Mouse (Mus musculus) forebrain, embryonic 12.5 days (tissue): ENCODE data around the gene Tgfbi. TPM values are rescaled to one million over a fixed set of nuclear protein-coding genes. Genes with fewer than 3 reads are reported as not detected.

Experiments used
- ATAC-seq: fragments of 200-750 bp; cut with Nextera tagmentation; 2 replicates; pipeline ENCODE4 v1.8.0; 2017; ENCODE audit warnings: moderate TSS enrichment; ENCODE audit not compliant: low FRiP score
- H3K27ac ChIP-seq: fragments of 300-500 bp; sonication (generic); 2 replicates; pipeline ENCODE4 v1.5.1; 2016; ENCODE audit warnings: mild to moderate bottlenecking
- H3K27me3 ChIP-seq: fragments of 300-500 bp; sonication (generic); 2 replicates; pipeline ENCODE4 v1.6.1; 2016; ENCODE audit warnings: mild to moderate bottlenecking
- H3K36me3 ChIP-seq: fragments of 300-500 bp; sonication (generic); replicated peaks from 2 replicates; pipeline ENCODE4 v1.6.1; 2016; ENCODE audit warnings: mild to moderate bottlenecking
- H3K4me1 ChIP-seq: fragments of 300-500 bp; sonication (generic); 2 replicates; pipeline ENCODE4 v1.6.1; 2016
- H3K4me2 ChIP-seq: fragments of 300-500 bp; sonication (generic); 2 replicates; pipeline ENCODE4 v1.6.1; 2016; ENCODE audit warnings: mild to moderate bottlenecking, moderate library complexity
- H3K4me3 ChIP-seq: fragments of 300-500 bp; sonication (generic); replicated peaks from 2 replicates; pipeline ENCODE4 v1.5.1; 2016; ENCODE audit warnings: mild to moderate bottlenecking
- H3K9ac ChIP-seq: fragments of 300-500 bp; sonication (generic); 2 replicates; pipeline ENCODE4 v1.6.1; 2016; ENCODE audit warnings: mild to moderate bottlenecking
- H3K9me3 ChIP-seq: fragments of 300-500 bp; sonication (generic); 2 replicates; pipeline ENCODE4 v1.6.1; 2016
- WGBS: fragments of 180-500 bp; shearing (Covaris S2); methylation state at CpG from one replicate; pipeline ENCODE4 v1.1.7; 2016; 5-methylcytosine and 5-hydroxymethylcytosine counted together
- polyA plus RNA-seq: library from polyadenylated mRNA; unstranded; fragments of >200 nt; fragmentation: Nextera tagmentation; extraction: Ambion mirVana; gene quantifications from 2 replicates; pipeline ENCODE4 v1.2.1, GENCODE M21; 2016

Gene Tgfbi
- polyA plus RNA-seq, 1 experiment from 2014 or later, result 24.0 TPM

DNA sequence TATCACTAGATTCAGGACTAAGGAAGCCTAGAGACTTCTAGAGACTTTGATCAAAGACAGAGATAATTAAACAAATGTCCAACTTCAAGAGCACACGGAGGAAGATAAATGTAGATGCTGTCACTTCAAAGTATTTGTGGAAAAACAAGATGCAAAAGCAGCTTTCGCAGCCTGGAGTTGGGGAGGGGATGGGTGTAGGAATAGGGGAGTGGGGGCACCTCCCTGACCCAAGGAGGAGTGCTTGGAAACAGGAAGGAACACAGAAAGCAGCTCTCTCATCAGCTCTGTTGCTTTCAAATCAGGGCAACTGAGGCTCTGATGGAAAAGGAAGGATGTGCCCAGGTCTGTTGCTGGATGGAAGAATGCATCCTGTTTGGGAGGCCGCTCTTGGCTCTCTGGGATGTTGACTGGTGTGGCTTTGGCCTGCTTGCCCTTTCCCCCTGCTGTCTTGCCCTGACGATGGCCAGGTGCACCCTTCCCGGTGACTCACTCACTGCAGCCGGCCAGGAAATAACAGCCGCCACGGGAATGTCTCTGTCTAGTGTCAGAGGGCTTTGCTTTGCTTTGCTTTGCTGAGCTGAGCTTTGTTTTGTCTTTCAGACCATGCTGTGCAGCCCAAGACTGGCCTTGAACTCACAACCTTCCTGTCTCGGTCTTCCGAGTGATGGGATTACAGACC lies 69.6 kb downstream of the Tgfbi start:
- no peak overlapping the region for H3K9ac ChIP-seq
- peaks cover 7% of the 10 kb centered on the region; the same call in 1 of the 2 replicates for H3K4me1 ChIP-seq
- H3K27me3 ChIP-seq, result peaks cover 7% of the 10 kb centered on the region; the same call in 1 of the 2 replicates
- no peak for ATAC-seq
- H3K36me3 ChIP-seq, result no peaks in the 10 kb centered on the region
- H3K4me3 ChIP-seq, result no peak overlapping the region
- WGBS, result 81% methylated on average over 10 of the region's 10 CpGs
- no peak overlapping the region for H3K4me2 ChIP-seq
- no peaks in the 10 kb centered on the region for H3K9me3 ChIP-seq
- no peak overlapping the region for H3K27ac ChIP-seq

DNA sequence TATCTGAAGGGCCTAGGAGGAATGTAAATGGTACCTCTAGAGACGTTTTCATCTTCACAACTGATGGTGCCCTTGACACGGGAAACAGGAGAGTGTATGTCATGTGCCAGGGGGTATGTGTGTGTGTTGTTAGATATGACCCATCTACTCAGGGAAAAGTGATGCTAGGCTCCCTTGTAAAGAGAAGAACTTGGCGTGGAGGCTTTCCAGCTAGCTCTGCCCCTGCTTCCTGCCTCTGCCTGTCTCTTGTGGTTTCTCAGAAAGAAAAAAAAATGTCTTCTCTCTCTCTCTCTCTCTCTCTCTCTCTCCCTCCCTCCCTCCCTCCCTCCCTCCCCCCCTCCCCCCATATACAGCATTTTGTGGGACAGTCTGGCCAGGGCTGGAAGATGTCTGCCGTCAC lies 72.6 kb downstream of the Tgfbi start:
- Histone ChIP-seq H3K27me3 (no peaks in the 10 kb centered on the region), H3K4me3 (no peak overlapping the region), H3K36me3 (no peaks in the 10 kb centered on the region), H3K27ac (no peak overlapping the region), H3K4me1 (peaks cover 7% of the 10 kb centered on the region; the same call in 1 of the 2 replicates), H3K9me3 (no peaks in the 10 kb centered on the region), H3K9ac (no peak overlapping the region), H3K4me2 (no peak overlapping the region)
- ATAC-seq, result no peak
- 79% methylated on average over 4 of the region's 4 CpGs for WGBS

DNA sequence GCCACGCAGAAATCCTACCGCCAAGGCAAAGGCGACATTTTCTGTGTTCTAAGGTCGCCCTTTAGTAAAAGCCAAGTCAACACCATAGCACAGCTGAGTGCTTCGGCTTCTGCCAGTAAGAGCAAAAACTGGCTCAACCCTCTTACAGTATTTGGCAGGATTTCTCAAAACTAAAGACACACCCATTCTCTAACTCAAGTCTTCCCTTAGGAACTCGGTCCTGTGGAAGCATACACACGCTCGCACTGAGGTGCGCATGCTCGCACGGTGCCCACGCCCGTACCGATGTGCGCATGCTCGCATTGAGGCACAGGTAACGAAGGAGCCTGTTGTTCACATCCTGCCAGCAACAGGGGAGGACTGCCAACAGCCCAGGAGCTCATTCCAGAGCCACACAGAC lies 73.0 kb downstream of the Tgfbi start:
- no peak for ATAC-seq
- H3K4me1 ChIP-seq, result peaks cover 7% of the 10 kb centered on the region; the same call in 1 of the 2 replicates
- no peak overlapping the region for H3K4me2 ChIP-seq
- no peak overlapping the region for H3K9ac ChIP-seq
- no peak overlapping the region for H3K4me3 ChIP-seq
- H3K36me3 ChIP-seq, result no peaks in the 10 kb centered on the region
- 88% methylated on average over 17 of the region's 17 CpGs for WGBS
- no peak overlapping the region for H3K27ac ChIP-seq
- H3K27me3 ChIP-seq, result no peaks in the 10 kb centered on the region
- no peaks in the 10 kb centered on the region for H3K9me3 ChIP-seq

DNA sequence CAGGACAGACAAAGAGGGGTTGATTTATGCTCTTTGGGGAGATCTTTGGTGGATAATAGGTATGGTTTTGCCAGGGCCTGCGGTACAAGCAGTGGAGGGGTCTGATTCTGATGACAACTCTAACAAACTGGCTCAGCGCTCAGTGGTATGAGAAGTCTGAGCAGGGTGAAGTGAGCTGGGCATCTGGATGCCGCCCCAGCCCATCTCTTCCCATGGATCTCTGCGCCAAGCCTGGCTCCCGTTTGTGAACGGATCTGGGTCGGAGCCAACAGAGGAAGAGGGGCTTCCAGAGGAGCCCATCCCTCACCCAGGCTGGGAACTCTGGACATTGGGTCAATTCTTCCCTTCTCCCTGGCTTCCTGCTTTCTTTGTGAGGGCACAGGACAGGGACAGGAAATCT lies 74.0 kb downstream of the Tgfbi start:
- H3K4me1 ChIP-seq, result peaks cover 4% of the 10 kb centered on the region; the same call in 1 of the 2 replicates
- no peak for ATAC-seq
- H3K27me3 ChIP-seq, result no peaks in the 10 kb centered on the region
- WGBS, result 94% methylated on average over 7 of the region's 7 CpGs
- no peaks in the 10 kb centered on the region for H3K36me3 ChIP-seq
- no peaks in the 10 kb centered on the region for H3K9me3 ChIP-seq
- no peak overlapping the region for H3K4me2 ChIP-seq
- H3K27ac ChIP-seq, result no peak overlapping the region
- no peak overlapping the region for H3K9ac ChIP-seq
- no peak overlapping the region for H3K4me3 ChIP-seq

Other genes starting within 250 kb of the Tgfbi start
- not detected in 2 replicates for gene Gm3045, start 182.9 kb upstream of the Tgfbi start, polyA plus RNA-seq
- gene Slc25a48, start 171.2 kb upstream of the Tgfbi start, polyA plus RNA-seq, result not detected in 2 replicates
- gene Il9, start 127.3 kb upstream of the Tgfbi start, polyA plus RNA-seq, result not detected in 2 replicates
- 2.0 and 2.4 TPM in 2 replicates for gene Fbxl21, start 87.1 kb upstream of the Tgfbi start, polyA plus RNA-seq
- gene Lect2, start 61.0 kb upstream of the Tgfbi start, polyA plus RNA-seq, result not detected in 2 replicates
- 46.3 and 51.0 TPM in 2 replicates for gene Smad5, start 93.5 kb downstream of the Tgfbi start, polyA plus RNA-seq
- 0.22 and 0.38 TPM in 2 replicates for gene Gm45623, start 144.3 kb downstream of the Tgfbi start, polyA plus RNA-seq